Mouse (Mus musculus) hindbrain, embryonic 14.5 days (tissue): ENCODE data around the gene Il2rb. TPM values are rescaled to one million over a fixed set of nuclear protein-coding genes. Genes with fewer than 3 reads are reported as not detected.
A peak's percentile ranks its signal among the peaks of the same experiment; 100 is the strongest.

Experiments
- ATAC-seq: fragments of 200-750 bp; cut with Nextera tagmentation; 2 replicates; pipeline ENCODE4 v1.8.0; 2017; ENCODE audit warnings: moderate number of reproducible peaks, mild to moderate bottlenecking, moderate TSS enrichment, moderate library complexity; ENCODE audit not compliant: low FRiP score
- DNase-seq: peaks from one replicate; pipeline ENCODE4 v3.0.0-alpha.2; 2015; ENCODE audit warnings: low spot score
- H3K27ac ChIP-seq: fragments of 300-500 bp; sonication (generic); 2 replicates; pipeline ENCODE4 v1.5.1; 2014; ENCODE audit warnings: mild to moderate bottlenecking, moderate library complexity
- H3K27me3 ChIP-seq: fragments of 300-500 bp; sonication (generic); 2 replicates; pipeline ENCODE4 v1.6.1; 2014; ENCODE audit warnings: mild to moderate bottlenecking, low read length, mixed read lengths; ENCODE audit not compliant: control insufficient read depth, insufficient read depth
- H3K36me3 ChIP-seq: fragments of 300-500 bp; sonication (generic); replicated peaks from 2 replicates; pipeline ENCODE4 v1.6.1; 2014; ENCODE audit not compliant: control insufficient read depth, insufficient read depth
- H3K4me1 ChIP-seq: fragments of 300-500 bp; sonication (generic); replicated peaks from 2 replicates; pipeline ENCODE4 v1.6.1; 2014; ENCODE audit warnings: antibody characterized with exemption, low read length, mixed read lengths; ENCODE audit not compliant: control insufficient read depth, insufficient read depth
- H3K4me2 ChIP-seq: fragments of 300-500 bp; sonication (generic); replicated peaks from 2 replicates; pipeline ENCODE4 v1.6.1; 2014; ENCODE audit warnings: mild to moderate bottlenecking, moderate library complexity
- H3K4me3 ChIP-seq: fragments of 300-500 bp; sonication (generic); replicated peaks from 2 replicates; pipeline ENCODE4 v1.5.1; 2014; ENCODE audit warnings: mild to moderate bottlenecking, low read length
- H3K9ac ChIP-seq: fragments of 300-500 bp; sonication (generic); 2 replicates; pipeline ENCODE4 v1.6.1; 2014
- H3K9me3 ChIP-seq: fragments of 300-500 bp; sonication (generic); 2 replicates; pipeline ENCODE4 v1.6.1; 2016; ENCODE audit warnings: low read length; ENCODE audit not compliant: control insufficient read depth
- WGBS: fragments of 180-500 bp; shearing (Covaris S2); extraction: QIAGEN DNeasy Blood & Tissue Kit; methylation state at CpG from one replicate; pipeline ENCODE4 v1.1.7; 2014; 5-methylcytosine and 5-hydroxymethylcytosine counted together
- polyA plus RNA-seq: library from polyadenylated mRNA; unstranded; fragments of >200 nt; fragmentation: Nextera tagmentation; extraction: Ambion mirVana; gene quantifications from 2 replicates; pipeline ENCODE4 v1.2.1, GENCODE M21; 2014

Il2rb gene
- polyA plus RNA-seq, 1 experiment from 2014 or later = 0.20 TPM

DNA sequence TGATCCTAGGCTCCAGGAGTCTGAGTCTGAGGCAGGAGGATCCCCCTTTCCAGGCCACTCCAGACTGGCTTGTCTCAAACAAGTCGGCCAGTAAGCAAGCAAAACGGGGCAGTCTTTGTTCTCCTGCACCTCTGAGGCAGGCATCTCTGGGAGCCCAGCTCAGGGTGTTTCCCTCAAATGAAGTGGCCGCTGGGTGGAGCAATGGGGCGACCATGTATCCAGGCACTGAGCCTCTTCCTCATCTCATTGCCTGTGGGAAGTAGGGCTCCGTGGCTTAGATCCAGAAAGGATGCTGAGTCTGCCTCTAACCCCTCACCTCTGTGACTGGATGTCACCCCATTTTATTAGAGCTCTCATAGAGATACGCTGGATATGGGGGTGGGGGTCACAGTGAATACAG lies 28.3 kb downstream of the Il2rb start:
- ATAC-seq (no peak), DNase-seq (no peak)
- H3K27me3 ChIP-seq = no peaks in the 10 kb centered on the region
- H3K4me1 ChIP-seq = no peaks in the 10 kb centered on the region
- H3K36me3 ChIP-seq = no peaks in the 10 kb centered on the region
- WGBS = 41% methylated on average over 6 of the region's 6 CpGs
- no peaks in the 10 kb centered on the region for H3K9me3 ChIP-seq
- no peak overlapping the region for H3K4me2 ChIP-seq
- no peak overlapping the region for H3K9ac ChIP-seq
- H3K4me3 ChIP-seq = no peak overlapping the region
- no peak overlapping the region for H3K27ac ChIP-seq

DNA sequence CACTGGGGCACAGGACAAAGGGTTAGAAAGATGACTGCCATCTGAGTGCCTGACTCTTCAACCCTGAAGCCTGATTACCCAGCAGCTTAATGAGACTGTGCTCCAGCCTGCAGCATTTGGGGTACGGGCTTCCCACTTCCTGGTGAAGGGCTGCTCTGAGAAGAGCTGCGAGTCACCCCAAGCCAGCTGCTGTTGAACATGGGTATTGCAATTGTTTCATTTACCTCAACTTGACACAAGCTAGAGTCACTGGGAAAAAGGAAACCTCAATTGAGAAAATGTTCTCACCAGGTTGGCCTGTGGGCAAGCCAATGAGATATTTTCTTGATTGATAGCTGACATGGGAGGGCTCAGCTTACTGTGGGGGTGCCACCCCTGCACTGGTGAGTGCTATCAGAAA lies 32.1 kb downstream of the Il2rb start:
- Histone ChIP-seq H3K27me3 (no peaks in the 10 kb centered on the region), H3K9ac (no peak overlapping the region), H3K4me1 (no peaks in the 10 kb centered on the region), H3K9me3 (no peaks in the 10 kb centered on the region), H3K27ac (no peak overlapping the region), H3K4me3 (no peak overlapping the region), H3K4me2 (no peak overlapping the region), H3K36me3 (no peaks in the 10 kb centered on the region)
- DNase-seq (no peak), ATAC-seq (no peak)
- 83% methylated on average over 2 of the region's 2 CpGs for WGBS

DNA sequence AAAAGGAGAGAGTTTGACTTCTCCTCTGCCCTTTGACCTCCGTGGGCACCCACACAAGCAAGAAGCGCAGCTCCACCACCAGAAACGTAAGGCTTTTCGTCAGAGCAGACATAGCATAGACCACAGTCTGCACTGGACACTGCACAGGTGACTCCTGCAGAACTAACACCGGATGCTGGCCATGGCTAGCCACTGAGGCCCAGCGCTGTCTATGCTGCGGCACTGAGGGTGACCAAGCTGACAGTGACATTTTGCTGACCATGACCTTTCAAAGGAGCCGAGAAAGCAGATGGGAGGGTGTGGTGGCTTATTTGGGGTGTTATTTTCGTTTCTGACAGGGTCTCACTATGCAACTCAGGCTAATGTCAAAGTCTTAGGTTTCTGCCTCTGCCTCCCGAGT lies 37.9 kb downstream of the Il2rb start:
- Histone ChIP-seq H3K4me1 (no peaks in the 10 kb centered on the region), H3K27ac (no peak overlapping the region), H3K27me3 (no peaks in the 10 kb centered on the region), H3K4me2 (no peak overlapping the region), H3K9me3 (no peaks in the 10 kb centered on the region), H3K4me3 (no peak overlapping the region), H3K9ac (no peak overlapping the region), H3K36me3 (no peaks in the 10 kb centered on the region)
- DNase-seq (no peak), ATAC-seq (no peak)
- WGBS = 85% methylated on average over 10 of the region's 10 CpGs

DNA sequence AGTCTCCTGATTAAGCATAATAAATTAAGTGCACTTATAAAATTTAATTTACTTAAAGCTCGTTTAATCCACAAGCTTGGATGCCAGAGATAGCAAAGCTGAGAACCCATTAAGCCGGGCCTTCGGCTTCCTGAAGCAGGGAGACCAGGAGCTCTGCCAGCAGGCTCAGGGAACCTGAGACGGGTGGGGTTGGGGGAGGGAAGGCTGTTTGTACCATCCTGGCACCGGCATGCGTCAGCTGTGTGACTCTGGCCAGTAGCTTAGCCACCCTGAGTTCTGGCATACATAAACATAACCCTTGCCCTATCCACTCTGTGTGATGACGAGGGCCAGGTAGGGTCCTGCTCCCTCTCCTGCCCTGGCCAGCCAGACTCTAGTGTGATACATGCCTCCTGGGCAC lies 39.0 kb downstream of the Il2rb start:
- H3K27me3 ChIP-seq = no peaks in the 10 kb centered on the region
- H3K4me3 ChIP-seq = no peak overlapping the region
- ATAC-seq = no peak
- no peaks in the 10 kb centered on the region for H3K9me3 ChIP-seq
- DNase-seq = no peak
- no peak overlapping the region for H3K9ac ChIP-seq
- no peak overlapping the region for H3K4me2 ChIP-seq
- WGBS = 55% methylated on average over 7 of the region's 7 CpGs
- no peaks in the 10 kb centered on the region for H3K36me3 ChIP-seq
- H3K4me1 ChIP-seq = no peaks in the 10 kb centered on the region
- H3K27ac ChIP-seq = no peak overlapping the region

DNA sequence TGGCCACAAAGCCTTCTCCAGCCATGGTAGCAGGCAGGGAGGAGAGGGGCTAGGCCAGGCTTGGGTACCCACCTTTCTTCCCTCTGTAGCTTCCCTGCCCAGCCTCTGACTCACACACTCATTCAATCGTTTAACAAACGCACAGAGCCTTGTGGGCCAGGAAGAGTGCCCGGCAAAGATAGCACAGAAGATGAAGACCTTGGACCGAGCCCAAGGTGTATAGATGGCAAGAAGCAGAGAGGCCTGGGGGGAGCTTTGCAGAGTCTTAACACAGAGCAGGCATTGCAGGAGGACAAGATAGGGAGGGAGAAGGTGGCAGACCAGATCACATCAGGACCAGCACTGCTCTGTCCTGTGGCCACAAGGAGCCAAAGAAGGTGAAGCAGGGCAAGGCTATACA lies 39.9 kb downstream of the Il2rb start:
- Histone ChIP-seq H3K9ac (no peak overlapping the region), H3K36me3 (no peaks in the 10 kb centered on the region), H3K4me1 (no peaks in the 10 kb centered on the region), H3K4me2 (no peak overlapping the region), H3K27me3 (no peaks in the 10 kb centered on the region), H3K9me3 (no peaks in the 10 kb centered on the region), H3K27ac (no peak overlapping the region), H3K4me3 (no peak overlapping the region)
- 77% methylated on average over 4 of the region's 4 CpGs for WGBS
- no peak for DNase-seq
- ATAC-seq = no peak

DNA sequence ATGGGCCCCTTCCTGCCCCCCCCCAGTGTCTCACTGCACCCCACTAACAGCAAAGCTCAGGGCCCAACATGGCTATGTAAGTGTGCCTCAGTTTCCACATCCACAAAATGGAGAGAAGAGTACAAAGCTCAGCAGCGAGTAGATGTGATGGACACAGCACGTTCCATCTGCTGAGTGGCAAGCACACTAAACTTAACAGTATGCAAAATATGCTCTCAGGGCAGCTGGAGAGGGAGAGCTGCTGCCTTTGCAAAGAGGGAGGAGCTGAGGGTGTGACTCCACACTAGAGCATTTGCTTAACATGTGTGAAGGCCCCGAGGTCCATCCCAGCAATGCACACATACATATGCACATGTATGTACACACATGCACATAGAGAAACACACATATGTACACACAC lies 42.1 kb downstream of the Il2rb start:
- Histone ChIP-seq H3K4me2 (no peak overlapping the region), H3K9me3 (no peaks in the 10 kb centered on the region), H3K9ac (no peak overlapping the region), H3K27me3 (no peaks in the 10 kb centered on the region), H3K4me3 (no peak overlapping the region), H3K4me1 (0 out of 2 replicates have a peak, but pooled peaks cover 5% of the 10 kb centered on the region), H3K36me3 (no peaks in the 10 kb centered on the region), H3K27ac (no peak overlapping the region)
- 87% methylated on average over 3 of the region's 3 CpGs for WGBS
- ATAC-seq (no peak), DNase-seq (no peak)

DNA sequence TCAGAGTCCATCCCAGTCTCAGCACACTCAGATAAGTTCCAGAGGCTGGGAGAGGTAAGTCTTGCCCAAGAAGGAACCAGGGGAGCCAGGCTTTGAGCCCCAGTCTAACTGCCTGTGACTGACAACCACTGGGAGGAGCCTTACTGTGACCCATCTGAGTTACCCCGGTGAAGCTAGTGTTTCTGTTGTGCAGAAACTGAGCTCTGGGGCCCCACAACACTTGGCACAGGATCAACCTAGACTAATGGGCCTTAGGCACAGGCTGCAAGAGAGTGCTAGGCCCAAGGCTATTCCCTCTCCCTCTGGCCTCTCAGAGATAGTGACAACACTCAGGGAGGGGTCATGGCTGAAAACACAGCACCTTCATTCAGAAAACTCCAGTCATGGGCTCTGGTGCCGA lies 43.9 kb downstream of the Il2rb start:
- no peaks in the 10 kb centered on the region for H3K9me3 ChIP-seq
- H3K36me3 ChIP-seq = no peaks in the 10 kb centered on the region
- H3K27me3 ChIP-seq = no peaks in the 10 kb centered on the region
- no peak overlapping the region for H3K9ac ChIP-seq
- H3K4me2 ChIP-seq = no peak overlapping the region
- 73% methylated on average over 2 of the region's 2 CpGs for WGBS
- no peak overlapping the region for H3K27ac ChIP-seq
- 0 out of 2 replicates have a peak, but pooled peaks cover 6% of the 10 kb centered on the region for H3K4me1 ChIP-seq
- no peak overlapping the region for H3K4me3 ChIP-seq
- DNase-seq (no peak), ATAC-seq (no peak)

DNA sequence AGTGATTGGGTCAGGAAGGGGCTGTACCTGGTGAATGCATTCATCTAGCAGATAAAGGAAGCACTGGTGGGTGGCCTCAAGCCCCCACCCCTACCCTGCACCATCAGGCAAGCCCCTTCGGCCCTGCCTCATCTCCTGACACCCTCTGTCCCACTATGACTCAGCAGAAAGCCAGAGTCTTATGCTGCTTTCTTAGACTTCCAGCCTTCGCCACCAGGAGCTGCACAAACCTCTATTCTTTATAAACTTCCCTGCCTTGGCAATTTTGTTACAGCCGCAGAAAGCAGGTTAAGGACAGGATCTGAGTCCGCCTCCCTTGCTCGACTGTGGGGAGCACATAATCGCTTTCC lies 44.7 kb downstream of the Il2rb start:
- no peaks in the 10 kb centered on the region for H3K9me3 ChIP-seq
- ATAC-seq = no peak
- no peak for DNase-seq
- H3K9ac ChIP-seq = no peak overlapping the region
- H3K27me3 ChIP-seq = no peaks in the 10 kb centered on the region
- H3K27ac ChIP-seq = no peak overlapping the region
- no peaks in the 10 kb centered on the region for H3K36me3 ChIP-seq
- no peak overlapping the region for H3K4me3 ChIP-seq
- H3K4me1 ChIP-seq = 0 out of 2 replicates have a peak, but pooled peaks cover 6% of the 10 kb centered on the region
- no peak overlapping the region for H3K4me2 ChIP-seq
- 90% methylated on average over 6 of the region's 6 CpGs for WGBS

DNA sequence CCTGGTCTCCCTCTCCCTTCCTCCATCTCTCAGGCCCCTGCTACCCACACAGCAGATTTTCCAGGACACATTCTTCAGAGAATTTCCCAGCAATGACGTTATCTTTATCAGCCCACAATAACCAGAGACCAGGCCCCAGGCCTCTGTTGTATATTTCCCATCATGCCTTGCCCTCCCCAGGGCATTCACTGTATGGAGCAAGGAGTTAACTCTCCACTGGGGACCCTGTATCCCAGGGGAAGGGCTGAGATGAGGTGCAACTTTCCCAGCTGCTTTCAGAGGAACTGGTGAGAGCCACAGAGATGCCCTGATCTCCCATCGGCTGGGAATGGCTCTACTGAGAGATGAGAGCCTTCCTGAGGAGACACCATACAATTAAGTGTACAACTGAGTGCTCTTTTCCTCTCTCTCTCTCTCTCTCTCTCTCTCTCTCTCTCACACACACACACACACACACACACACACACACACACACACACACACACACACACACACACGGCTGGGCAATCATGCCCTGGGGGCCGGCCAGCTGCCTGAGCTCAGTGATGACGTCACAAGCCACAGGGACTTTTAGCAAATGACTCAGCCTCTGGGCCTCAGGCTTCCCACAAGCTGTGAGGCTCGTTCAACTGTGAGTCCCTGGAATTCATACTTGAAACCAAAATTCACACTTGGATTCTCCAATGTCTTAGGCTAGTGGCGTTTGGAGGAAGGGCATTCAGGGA lies 45.2 kb downstream of the Il2rb start:
- WGBS = 35% methylated on average over 7 of the region's 7 CpGs
- Histone ChIP-seq H3K27me3 (no peaks in the 10 kb centered on the region), H3K27ac (0 out of 2 replicates have a peak overlapping the region, but pooled peaks have one; percentile 38), H3K36me3 (no peaks in the 10 kb centered on the region), H3K4me1 (0 out of 2 replicates have a peak, but pooled peaks cover 6% of the 10 kb centered on the region), H3K9ac (no peak overlapping the region), H3K4me3 (no peak overlapping the region), H3K4me2 (no peak overlapping the region), H3K9me3 (no peaks in the 10 kb centered on the region)
- DNase-seq (peak; percentile 45), ATAC-seq (no peak)

DNA sequence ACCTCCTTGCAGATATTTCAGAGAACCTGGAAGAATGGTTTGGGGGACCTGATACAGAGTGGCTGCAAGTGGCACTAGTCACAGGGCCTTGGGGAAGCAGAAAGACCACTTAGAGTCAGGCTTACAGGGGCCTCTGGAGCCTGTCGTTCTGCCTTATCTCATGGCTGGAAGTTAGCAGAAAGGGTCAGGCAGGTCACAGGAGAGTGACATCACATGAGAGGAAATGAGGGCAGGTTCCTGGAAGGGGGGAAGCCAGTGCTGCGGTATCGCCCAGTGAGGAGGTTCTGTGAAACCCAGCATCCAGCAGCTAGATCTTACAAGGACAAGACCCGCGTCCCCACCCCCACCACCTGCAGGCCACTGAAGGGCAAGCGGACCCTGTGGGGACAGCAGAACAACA lies 45.9 kb downstream of the Il2rb start:
- no peak overlapping the region for H3K27ac ChIP-seq
- no peak for DNase-seq
- H3K9me3 ChIP-seq = no peaks in the 10 kb centered on the region
- H3K9ac ChIP-seq = no peak overlapping the region
- no peaks in the 10 kb centered on the region for H3K36me3 ChIP-seq
- no peaks in the 10 kb centered on the region for H3K27me3 ChIP-seq
- 0 out of 2 replicates have a peak, but pooled peaks cover 6% of the 10 kb centered on the region for H3K4me1 ChIP-seq
- 75% methylated on average over 6 of the region's 6 CpGs for WGBS
- no peak overlapping the region for H3K4me3 ChIP-seq
- ATAC-seq = no peak
- no peak overlapping the region for H3K4me2 ChIP-seq
